Mouse (Mus musculus) right cerebral cortex, postnatal 4 days (tissue): ENCODE data around the gene Sec14l1.

Experiments used
- DNase-seq: peaks from one replicate; pipeline ENCODE4 v3.0.0-alpha.2; 2022

The Sec14l1 gene

GRCm38 (mm10) chr11:117088271-117088991 lies 26.5 kb upstream of the Sec14l1 start:
- DNase-seq, result no peak

GRCm38 (mm10) chr11:117089673-117090419 lies 25.1 kb upstream of the Sec14l1 start:
- no peak for DNase-seq

- no peak for DNase-seq
Observed at GRCm38 (mm10) chr11:117091406-117091805, 23.6 kb upstream of the Sec14l1 start.

GRCm38 (mm10) chr11:117091845-117092244 lies 23.1 kb upstream of the Sec14l1 start:
- no peak for DNase-seq

GRCm38 (mm10) chr11:117092711-117093110 lies 22.3 kb upstream of the Sec14l1 start:
- DNase-seq, result no peak

GRCm38 (mm10) chr11:117093900-117094552 lies 20.9 kb upstream of the Sec14l1 start:
- no peak for DNase-seq

- no peak for DNase-seq
Observed at GRCm38 (mm10) chr11:117094646-117095045, 20.3 kb upstream of the Sec14l1 start.

GRCm38 (mm10) chr11:117097021-117097420 lies 17.9 kb upstream of the Sec14l1 start:
- DNase-seq, result no peak

- no peak for DNase-seq
Observed at GRCm38 (mm10) chr11:117098155-117098554, 16.8 kb upstream of the Sec14l1 start.

- DNase-seq, result no peak
Observed at GRCm38 (mm10) chr11:117098784-117099183, 16.2 kb upstream of the Sec14l1 start.

- no peak for DNase-seq
Observed at GRCm38 (mm10) chr11:117099372-117099771, 15.6 kb upstream of the Sec14l1 start.

- DNase-seq, result no peak
Observed at GRCm38 (mm10) chr11:117101351-117101921, 13.5 kb upstream of the Sec14l1 start.

GRCm38 (mm10) chr11:117101925-117102717 lies 12.8 kb upstream of the Sec14l1 start:
- no peak for DNase-seq

- DNase-seq, result no peak
Observed at GRCm38 (mm10) chr11:117103523-117103922, 11.4 kb upstream of the Sec14l1 start.

- DNase-seq, result no peak
Observed at GRCm38 (mm10) chr11:117104044-117104757, 10.8 kb upstream of the Sec14l1 start.

GRCm38 (mm10) chr11:117105315-117105714 lies 9.7 kb upstream of the Sec14l1 start:
- no peak for DNase-seq

- DNase-seq, result no peak
Observed at GRCm38 (mm10) chr11:117105850-117106249, 9.1 kb upstream of the Sec14l1 start.

GRCm38 (mm10) chr11:117106633-117107334 lies 8.2 kb upstream of the Sec14l1 start:
- DNase-seq, result no peak

GRCm38 (mm10) chr11:117107837-117108236 lies 7.1 kb upstream of the Sec14l1 start:
- no peak for DNase-seq

GRCm38 (mm10) chr11:117108595-117108994 lies 6.4 kb upstream of the Sec14l1 start:
- peak; percentile 42 for DNase-seq
